Mouse (Mus musculus) cerebellum, adult 9-10 months (tissue): Measurements from ENCODE around the gene Cfap45.

Source experiments
- DNase-seq: peaks from one replicate; pipeline ENCODE4 v3.0.0; 2022

The Cfap45 gene

DNA sequence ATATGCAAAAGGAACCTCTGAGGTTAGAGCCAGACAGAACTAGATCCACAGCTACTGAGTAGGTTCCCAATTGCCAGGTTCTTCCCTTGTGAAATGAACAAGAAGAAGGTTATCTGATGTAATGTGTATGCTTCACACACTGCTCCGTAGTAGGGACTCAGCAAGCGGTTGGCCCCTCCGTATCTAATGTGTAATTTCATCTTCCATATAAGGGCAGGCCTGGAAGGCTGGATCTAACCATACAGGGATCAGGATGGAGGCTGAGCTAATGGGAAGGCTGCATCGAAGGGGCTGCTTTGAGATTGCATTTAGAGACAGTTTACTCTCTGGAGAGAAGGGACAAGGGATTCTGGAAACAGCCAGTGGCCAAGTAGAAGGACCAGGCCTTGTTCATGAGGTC is 47.2 kb downstream of the Cfap45 start:
- DNase-seq: no peak

GRCm38 (mm10) chr1:172580116-172580515 is 59.5 kb downstream of the Cfap45 start:
- no peak for DNase-seq

DNA sequence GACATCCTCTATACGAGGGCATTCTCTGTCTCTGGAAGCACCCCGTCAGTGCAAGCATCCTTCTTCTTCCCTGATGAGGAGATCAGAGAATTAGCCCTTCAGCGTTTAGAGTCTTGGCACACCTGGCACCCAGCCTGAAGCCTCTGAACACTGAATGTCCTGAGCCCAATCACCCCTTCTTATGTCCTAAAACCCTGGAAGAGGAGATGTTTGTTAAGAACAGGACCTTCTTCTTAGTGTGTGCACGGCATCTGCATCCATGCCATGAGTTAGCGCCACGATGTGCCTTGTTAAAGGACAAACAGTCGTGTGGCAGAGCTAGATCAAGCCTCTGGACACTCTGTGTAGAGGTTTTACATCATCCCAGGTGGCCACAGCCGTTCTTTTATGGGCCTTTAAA is 61.8 kb downstream of the Cfap45 start:
- DNase-seq: no peak

DNA sequence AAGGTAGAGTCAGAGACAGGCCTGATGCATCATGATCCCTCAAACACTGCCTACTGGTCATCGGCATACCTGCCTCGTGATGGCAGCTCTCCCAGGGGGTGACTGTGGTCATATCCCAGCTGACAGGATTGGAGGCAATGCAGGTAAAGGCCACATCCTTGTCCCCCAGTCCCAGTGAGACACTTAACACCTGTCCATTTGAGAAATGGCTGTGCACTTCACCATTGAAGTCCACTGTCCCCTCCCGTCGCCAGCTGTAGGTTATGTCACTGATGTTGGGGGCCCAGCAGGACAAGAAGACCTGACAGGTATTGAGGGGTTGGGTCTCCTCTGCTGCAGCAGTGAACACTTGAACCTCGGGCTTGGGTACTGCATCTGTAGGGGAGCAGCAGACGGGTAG is 63.7 kb downstream of the Cfap45 start:
- DNase-seq: no peak

DNA sequence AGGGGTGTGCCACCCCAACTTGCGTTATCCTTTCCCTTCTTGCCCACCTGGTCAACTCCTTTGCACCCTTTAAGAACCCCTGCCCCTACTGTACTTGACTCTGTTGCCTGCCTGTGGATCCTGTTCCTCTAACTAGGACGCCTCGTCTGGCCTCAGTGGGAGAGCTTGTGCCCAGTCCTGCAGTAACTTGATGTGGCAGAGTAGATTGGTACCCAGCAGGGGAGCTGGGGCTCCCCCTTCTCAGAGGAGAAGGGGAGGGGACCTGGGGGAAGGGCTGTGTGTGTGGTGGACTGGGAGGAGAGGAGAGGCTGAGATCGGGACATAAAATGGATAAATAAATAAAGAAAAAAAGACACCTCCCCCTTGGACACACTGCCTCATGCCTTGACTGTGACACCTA is 64.4 kb downstream of the Cfap45 start:
- no peak for DNase-seq

- no peak for DNase-seq
Measured at GRCm38 (mm10) chr1:172585612-172586567, 65.3 kb downstream of the Cfap45 start.

DNA sequence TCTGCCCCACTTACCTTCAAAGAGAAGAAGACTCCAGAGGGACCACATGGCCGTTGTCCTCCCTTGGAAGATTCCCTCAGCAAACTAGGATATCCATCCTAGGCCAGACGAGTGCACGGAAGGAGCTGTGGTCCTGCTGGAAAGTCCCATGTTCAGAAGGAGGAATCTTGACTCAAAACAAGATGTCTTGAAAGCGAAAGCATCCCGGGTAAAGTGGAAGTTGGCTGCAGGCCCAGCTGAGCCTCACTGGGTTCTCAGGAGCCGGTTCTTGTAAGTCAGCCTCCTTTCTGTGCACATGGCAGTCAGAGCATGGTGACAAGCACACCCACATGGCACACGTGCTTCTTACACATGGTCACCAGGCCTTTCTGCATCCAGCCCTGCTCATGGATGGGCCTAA is 69.8 kb downstream of the Cfap45 start, which contains the start of gene Slamf8:
Slamf8 (minus strand) TSS at position 184 of the 400 bp plus-strand sequence.
- no peak for DNase-seq

- DNase-seq: no peak
Measured at GRCm38 (mm10) chr1:172593321-172593720, 72.7 kb downstream of the Cfap45 start.

GRCm38 (mm10) chr1:172593956-172594355 is 73.4 kb downstream of the Cfap45 start:
- no peak for DNase-seq

DNA sequence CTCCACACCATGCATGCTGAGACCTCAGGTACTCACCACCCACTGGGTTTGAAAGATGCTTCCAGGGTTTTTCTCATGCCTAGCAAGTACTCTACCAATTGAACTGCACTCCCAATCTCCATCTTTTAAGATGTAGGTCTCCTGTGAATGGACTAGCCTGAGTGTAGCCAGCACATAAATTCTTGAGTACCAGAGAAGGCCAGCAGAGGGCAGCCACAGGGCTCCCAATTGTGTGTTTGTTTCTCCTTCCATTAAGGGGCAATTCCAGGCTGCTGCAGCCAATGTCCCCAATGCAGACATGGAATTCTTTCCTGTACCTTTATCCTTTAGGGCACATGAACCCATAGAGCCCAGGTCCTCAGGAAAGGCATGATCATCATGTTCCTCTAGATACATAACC is 73.9 kb downstream of the Cfap45 start:
- DNase-seq: no peak
